Mouse (Mus musculus) gastrocnemius, adult 8-10 months (tissue): ENCODE measurements at regions not wholly inside any gene's neighbourhood (a gene's known extent, or its start where the extent isn't known, plus 50 kb on each side); places are given as distances from the start of the nearest gene placed in this dataset.

Experiments
- DNase-seq, 2 experiments: peaks; one replicate each; pipeline ENCODE4 v3.0.0; 2022; ENCODE audit warnings: low spot score in 2 of 2

DNA sequence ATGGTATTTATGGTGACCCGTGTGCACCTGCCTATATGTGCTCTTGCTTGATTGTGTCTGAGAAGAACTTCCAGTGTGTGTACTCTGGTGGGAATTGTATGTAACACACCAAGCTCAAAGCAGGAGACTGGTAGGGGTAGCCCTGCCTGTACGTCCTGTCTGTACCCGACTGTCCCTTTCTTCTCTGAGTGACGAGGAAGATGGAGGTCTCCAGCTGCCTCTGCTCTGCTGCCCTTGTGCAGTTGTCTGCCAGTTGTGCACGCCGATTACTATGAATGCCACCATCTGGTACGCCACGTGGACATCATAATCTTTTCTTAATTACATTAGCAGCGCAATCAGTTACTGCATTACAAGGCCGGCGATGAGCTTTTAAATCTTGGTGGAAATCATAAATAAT, 53.6 kb upstream of the Mvb12b start:
- no peak for DNase-seq

GRCm38 (mm10) chr2:33939836-33940235, 52.1 kb upstream of the Mvb12b start:
- no peak for DNase-seq
